Mouse (Mus musculus): ENCODE results near the gene Mlh1. TPM values are rescaled to one million over a fixed set of nuclear protein-coding genes. Genes with fewer than 3 reads are reported as not detected.

Gene Mlh1
- polyA plus RNA-seq, 1 experiment, result 0.54 TPM

- TF ChIP-seq TAL1 (IDR thresholded peaks at IDR 0.05; ENCODE audit: low read length) (no peak), GATA1 (IDR thresholded peaks at IDR 0.05; ENCODE audit: low read length) (no peak)
- Histone ChIP-seq H3K9me3 (ENCODE audit: control insufficient read depth, low read length) (no peaks in the 10 kb centered on the region), H3K4me1 (ENCODE audit: control insufficient read depth) (peaks cover 3% of the 10 kb centered on the region), H3K36me3 (ENCODE audit: control insufficient read depth) (peaks cover 13% of the 10 kb centered on the region), H3K27me3 (ENCODE audit: control insufficient read depth) (no peaks in the 10 kb centered on the region), H3K4me3 (replicated peaks) (no peak overlapping the region)
Observed at GRCm38 (mm10) chr9:111197116-111197515, 74.5 kb downstream of the Mlh1 start.

GRCm38 (mm10) chr9:111193211-111193610, 78.4 kb downstream of the Mlh1 start:
- H3K27me3 ChIP-seq (ENCODE audit: control insufficient read depth), result no peaks in the 10 kb centered on the region
- H3K4me1 ChIP-seq (ENCODE audit: control insufficient read depth), result peaks cover 3% of the 10 kb centered on the region
- H3K4me3 ChIP-seq (replicated peaks), result no peak overlapping the region
- H3K9me3 ChIP-seq (ENCODE audit: control insufficient read depth, low read length), result no peaks in the 10 kb centered on the region
- H3K36me3 ChIP-seq (ENCODE audit: control insufficient read depth), result peaks cover 15% of the 10 kb centered on the region
- TF ChIP-seq GATA1 (IDR thresholded peaks at IDR 0.05; ENCODE audit: low read length), result no peak
- no peak for TF ChIP-seq TAL1 (IDR thresholded peaks at IDR 0.05; ENCODE audit: low read length)

DNA sequence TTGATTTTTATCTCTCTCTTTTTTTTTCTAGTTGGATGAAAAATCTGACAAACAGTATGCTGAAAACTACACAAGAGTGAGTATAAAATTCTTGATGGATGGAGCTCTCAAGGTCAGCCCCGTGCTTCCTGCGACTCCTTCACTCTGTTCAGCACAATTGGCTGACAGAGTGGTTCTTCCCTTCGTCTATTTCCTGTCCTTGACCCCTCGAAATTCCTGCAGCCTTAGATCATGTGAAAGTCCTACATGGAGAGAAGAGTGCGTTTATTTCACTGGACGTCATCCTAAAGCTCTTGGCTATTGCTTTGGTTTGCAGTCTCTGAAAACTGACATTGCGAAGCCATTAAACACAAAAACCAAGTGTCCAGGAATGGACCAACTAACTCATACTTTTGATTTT, 82.9 kb downstream of the Mlh1 start:
- no peaks in the 10 kb centered on the region for H3K9me3 ChIP-seq (ENCODE audit: control insufficient read depth, low read length)
- H3K27me3 ChIP-seq (ENCODE audit: control insufficient read depth), result no peaks in the 10 kb centered on the region
- TF ChIP-seq TAL1 (IDR thresholded peaks at IDR 0.05; ENCODE audit: low read length) (no peak), GATA1 (IDR thresholded peaks at IDR 0.05; ENCODE audit: low read length) (no peak)
- no peak overlapping the region for H3K4me3 ChIP-seq (replicated peaks)
- no peaks in the 10 kb centered on the region for H3K4me1 ChIP-seq (ENCODE audit: control insufficient read depth)
- H3K36me3 ChIP-seq (ENCODE audit: control insufficient read depth), result peaks cover 15% of the 10 kb centered on the region

DNA sequence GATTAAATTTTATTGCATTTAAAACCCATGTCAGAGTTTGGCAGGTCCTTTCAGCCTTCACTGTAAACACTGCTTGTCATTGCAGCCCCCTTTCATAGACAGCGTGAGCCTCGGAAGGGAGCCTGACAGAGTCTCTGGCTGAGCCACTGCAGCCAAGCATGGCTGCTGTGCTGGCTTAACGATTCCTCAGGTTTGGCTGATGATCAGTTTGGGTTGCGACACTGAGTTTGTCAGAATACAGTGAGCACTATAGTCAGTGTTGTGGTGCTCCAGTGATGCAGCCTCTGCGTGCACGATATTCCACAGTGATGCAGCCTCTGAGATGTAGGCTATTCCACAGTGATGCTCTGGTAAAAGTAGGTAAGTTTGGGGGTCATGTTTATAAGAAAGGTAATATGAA, 84.7 kb downstream of the Mlh1 start:
- Histone ChIP-seq H3K4me1 (ENCODE audit: control insufficient read depth) (no peaks in the 10 kb centered on the region), H3K9me3 (ENCODE audit: control insufficient read depth, low read length) (no peaks in the 10 kb centered on the region), H3K4me3 (replicated peaks) (no peak overlapping the region), H3K27me3 (ENCODE audit: control insufficient read depth) (no peaks in the 10 kb centered on the region), H3K36me3 (ENCODE audit: control insufficient read depth) (peaks cover 7% of the 10 kb centered on the region)
- no peak for TF ChIP-seq TAL1 (IDR thresholded peaks at IDR 0.05; ENCODE audit: low read length)
- TF ChIP-seq GATA1 (IDR thresholded peaks at IDR 0.05; ENCODE audit: low read length), result no peak

GRCm38 (mm10) chr9:111184929-111185328, 86.7 kb downstream of the Mlh1 start:
- Histone ChIP-seq H3K9me3 (ENCODE audit: control insufficient read depth, low read length) (no peaks in the 10 kb centered on the region), H3K4me1 (ENCODE audit: control insufficient read depth) (no peaks in the 10 kb centered on the region), H3K4me3 (replicated peaks) (no peak overlapping the region), H3K27me3 (ENCODE audit: control insufficient read depth) (no peaks in the 10 kb centered on the region), H3K36me3 (ENCODE audit: control insufficient read depth) (peaks cover 2% of the 10 kb centered on the region)
- TF ChIP-seq GATA1 (IDR thresholded peaks at IDR 0.05; ENCODE audit: low read length), result no peak
- no peak for TF ChIP-seq TAL1 (IDR thresholded peaks at IDR 0.05; ENCODE audit: low read length)

DNA sequence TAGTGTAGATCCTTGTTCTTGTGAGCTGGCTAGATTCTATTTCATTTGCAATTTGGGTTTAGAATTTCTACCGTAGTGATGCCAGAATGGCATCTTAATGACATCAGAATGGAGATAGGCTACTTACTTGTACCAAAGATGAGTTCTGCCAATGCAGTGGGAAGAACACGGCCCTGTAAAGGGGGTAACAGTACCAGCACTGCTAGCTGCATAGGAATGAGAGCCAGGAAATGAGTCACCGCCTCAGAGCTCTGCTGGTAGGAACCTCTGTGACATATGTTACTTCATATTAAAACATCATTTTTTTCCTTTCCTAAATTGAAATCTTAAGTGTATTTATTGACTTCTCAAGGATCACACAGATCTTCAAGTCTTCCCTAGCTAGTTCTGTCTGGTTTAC, 89.4 kb downstream of the Mlh1 start:
- no peaks in the 10 kb centered on the region for H3K9me3 ChIP-seq (ENCODE audit: control insufficient read depth, low read length)
- no peaks in the 10 kb centered on the region for H3K27me3 ChIP-seq (ENCODE audit: control insufficient read depth)
- peaks cover 3% of the 10 kb centered on the region; the same call in 1 of the 2 replicates for H3K36me3 ChIP-seq (ENCODE audit: control insufficient read depth)
- no peak for TF ChIP-seq TAL1 (IDR thresholded peaks at IDR 0.05; ENCODE audit: low read length)
- no peak for TF ChIP-seq GATA1 (IDR thresholded peaks at IDR 0.05; ENCODE audit: low read length)
- no peaks in the 10 kb centered on the region for H3K4me1 ChIP-seq (ENCODE audit: control insufficient read depth)
- no peak overlapping the region for H3K4me3 ChIP-seq (replicated peaks)

- peaks cover 3% of the 10 kb centered on the region; the same call in 1 of the 2 replicates for H3K36me3 ChIP-seq (ENCODE audit: control insufficient read depth)
- no peaks in the 10 kb centered on the region for H3K27me3 ChIP-seq (ENCODE audit: control insufficient read depth)
- H3K4me3 ChIP-seq (replicated peaks), result no peak overlapping the region
- H3K9me3 ChIP-seq (ENCODE audit: control insufficient read depth, low read length), result no peaks in the 10 kb centered on the region; the same call in 1 of the 2 replicates
- H3K4me1 ChIP-seq (ENCODE audit: control insufficient read depth), result no peaks in the 10 kb centered on the region
- TF ChIP-seq TAL1 (IDR thresholded peaks at IDR 0.05; ENCODE audit: low read length) (no peak), GATA1 (IDR thresholded peaks at IDR 0.05; ENCODE audit: low read length) (no peak)
Observed at GRCm38 (mm10) chr9:111178971-111179370, 92.6 kb downstream of the Mlh1 start.

Other genes starting within 250 kb of the Mlh1 start
- gene Ccrl2, start 214.3 kb downstream of the Mlh1 start, polyA plus RNA-seq (2012), result 0.87 and 1.3 TPM in 2 replicates
- gene Lrrfip2, start 154.2 kb downstream of the Mlh1 start, polyA plus RNA-seq (2012), result 1.6 and 3.0 TPM in 2 replicates
- gene Epm2aip1, start 138 bp upstream of the Mlh1 start, polyA plus RNA-seq (2012), result 0.02 and 0.11 TPM in 2 replicates
- gene Trank1, start 39.9 kb upstream of the Mlh1 start, polyA plus RNA-seq (2012), result not detected in 2 replicates
- not detected in 2 replicates for gene Dclk3, start 167.3 kb upstream of the Mlh1 start, polyA plus RNA-seq (2012)